Mouse (Mus musculus): Measurements from ENCODE around the gene Zxdc. TPM values are rescaled to one million over a fixed set of nuclear protein-coding genes. Genes with fewer than 3 reads are reported as not detected.
A peak's percentile ranks its signal among the peaks of the same experiment; 100 is the strongest.

Gene Zxdc
- total RNA-seq, 2 experiments from 2014 or later = 15.5 to 15.9 TPM

DNA sequence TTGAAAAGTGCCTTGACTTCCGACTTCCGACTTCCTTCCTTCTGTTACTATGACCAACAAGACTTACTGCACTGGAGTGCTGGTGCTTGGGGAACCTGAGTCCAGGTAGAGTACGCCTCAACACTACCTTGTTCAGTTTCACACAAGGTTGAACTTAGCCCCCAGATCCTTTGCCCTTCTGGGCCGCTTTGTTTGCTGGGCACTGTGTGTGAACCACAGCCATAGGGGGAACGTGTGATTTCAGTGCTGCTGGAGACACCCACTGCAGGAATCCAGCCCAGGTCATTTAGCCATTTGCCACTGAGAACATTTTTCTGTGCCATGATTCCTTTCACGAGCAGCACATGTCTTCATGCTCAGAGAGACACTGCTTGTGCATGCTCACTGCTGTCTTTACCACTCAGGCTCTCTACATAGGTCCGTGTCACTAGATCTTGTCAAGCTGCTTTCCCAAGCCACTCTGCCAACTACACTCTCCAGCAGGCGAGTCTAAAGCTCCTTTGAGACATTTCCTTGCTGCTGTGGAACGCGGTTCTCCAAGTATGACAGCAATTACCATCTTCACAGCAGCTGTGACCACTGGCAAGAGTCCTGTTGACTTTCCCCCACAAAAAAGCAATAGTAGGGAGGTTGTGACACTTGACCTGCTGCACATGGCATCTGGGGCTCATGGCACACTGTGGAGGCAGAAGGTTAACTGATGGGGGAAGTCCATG lies 67.1 kb downstream of the Zxdc start:
- TF ChIP-seq CTCF (IDR thresholded peaks at IDR 0.05) = no peak
- intact Hi-C loops (cut with DNase I) = no loop called here
- no peak for DNase-seq
- no peak overlapping the region for H3K4me3 ChIP-seq
- no peak overlapping the region for H3K27ac ChIP-seq

GRCm38 (mm10) chr6:90437041-90437440 lies 67.7 kb downstream of the Zxdc start:
- no peak overlapping the region for H3K4me3 ChIP-seq
- no peak overlapping the region for H3K27ac ChIP-seq
- no peak for TF ChIP-seq CTCF (IDR thresholded peaks at IDR 0.05)
- intact Hi-C loops (cut with DNase I) = no loop called here
- no peak for DNase-seq

DNA sequence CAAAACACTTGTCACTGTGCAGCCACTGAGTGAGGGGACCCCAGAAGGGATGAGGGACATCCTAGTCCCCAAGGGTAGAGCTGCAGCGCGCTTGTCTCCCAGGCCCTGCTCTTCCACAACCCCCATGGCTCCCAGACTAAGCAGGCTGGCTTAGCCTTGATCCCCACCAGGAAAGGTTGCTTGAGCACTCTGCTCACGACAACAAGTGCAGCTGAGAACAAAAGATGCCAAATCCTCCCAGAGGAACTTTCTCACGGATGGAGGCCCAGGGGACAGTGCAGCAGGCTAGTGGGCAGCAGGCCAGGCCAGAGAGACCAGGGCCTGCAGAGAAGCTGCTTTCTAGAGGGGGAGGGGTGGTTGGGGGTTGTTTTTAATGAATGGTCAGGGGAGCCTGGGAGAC lies 77.6 kb downstream of the Zxdc start:
- H3K27ac ChIP-seq = no peak overlapping the region
- H3K4me3 ChIP-seq = no peak overlapping the region
- TF ChIP-seq CTCF (IDR thresholded peaks at IDR 0.05) = no peak
- intact Hi-C loops (cut with DNase I) = loop anchor here (5.0 kb wide), 2 partner anchors 90 to 130 kb away; no protein-coding TSS in a partner anchor
- no peak for DNase-seq

DNA sequence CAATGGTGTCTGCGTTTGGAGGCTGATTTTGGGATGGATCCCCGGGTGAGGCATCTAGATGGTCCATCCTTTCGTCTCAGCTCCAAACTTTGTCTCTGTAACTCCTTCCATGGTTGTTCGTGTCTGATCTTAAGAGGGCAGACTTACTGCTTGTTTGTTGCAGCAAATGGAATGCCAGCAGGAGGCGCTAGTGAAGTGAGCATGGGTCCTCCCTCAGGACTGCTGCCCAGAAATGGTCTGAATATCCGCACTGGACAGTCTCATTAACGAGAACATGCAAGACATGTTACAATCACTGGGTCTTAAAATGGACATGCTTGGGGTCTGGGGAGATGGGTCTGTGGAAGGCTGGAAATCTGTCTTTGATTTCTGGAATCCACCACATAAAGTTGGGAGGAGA lies 80.9 kb downstream of the Zxdc start:
- TF ChIP-seq CTCF (IDR thresholded peaks at IDR 0.05) = peak; percentile 97
- intact Hi-C loops (cut with DNase I) = loop anchor here (1.0 kb wide), 1 partner anchor 65 kb away; no protein-coding TSS in a partner anchor
- H3K27ac ChIP-seq = peak overlapping the region; percentile 86
- peak; percentile 94 for DNase-seq
- peak overlapping the region; percentile 58 for H3K4me3 ChIP-seq

- Histone ChIP-seq H3K27ac (peak overlapping the region; percentile 86), H3K4me3 (peak overlapping the region; percentile 58)
- intact Hi-C loops (cut with DNase I) = loop anchor here (1.0 kb wide), 1 partner anchor 65 kb away; no protein-coding TSS in a partner anchor
- DNase-seq = peak; percentile 92
- no peak for TF ChIP-seq CTCF (IDR thresholded peaks at IDR 0.05)
These were observed 81.4 kb downstream of the Zxdc start for GRCm38 (mm10) chr6:90450697-90451096.

DNA sequence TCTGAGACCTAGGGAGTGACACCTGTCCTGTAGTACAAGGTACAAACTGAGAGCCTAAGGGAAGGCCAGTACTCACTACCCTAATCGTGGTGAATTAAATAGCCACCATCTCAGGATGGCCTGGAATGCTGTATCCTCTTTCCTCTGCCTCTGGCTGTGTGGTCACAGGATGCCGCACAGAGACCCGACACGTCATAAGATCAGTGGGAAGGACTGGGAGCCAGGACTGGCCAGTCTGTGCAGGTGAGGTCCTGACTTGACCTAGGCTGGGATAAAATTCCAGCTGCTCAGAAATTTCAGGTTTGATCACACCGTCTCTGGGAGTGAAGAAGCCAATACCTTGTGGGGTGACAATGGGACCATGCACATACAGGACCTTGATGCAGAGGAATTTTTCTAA lies 82.2 kb downstream of the Zxdc start:
- peak overlapping the region; percentile 86 for H3K27ac ChIP-seq
- no peak overlapping the region for H3K4me3 ChIP-seq
- TF ChIP-seq CTCF (IDR thresholded peaks at IDR 0.05) = no peak
- intact Hi-C loops (cut with DNase I) = no loop called here
- peak; percentile 4 for DNase-seq

DNA sequence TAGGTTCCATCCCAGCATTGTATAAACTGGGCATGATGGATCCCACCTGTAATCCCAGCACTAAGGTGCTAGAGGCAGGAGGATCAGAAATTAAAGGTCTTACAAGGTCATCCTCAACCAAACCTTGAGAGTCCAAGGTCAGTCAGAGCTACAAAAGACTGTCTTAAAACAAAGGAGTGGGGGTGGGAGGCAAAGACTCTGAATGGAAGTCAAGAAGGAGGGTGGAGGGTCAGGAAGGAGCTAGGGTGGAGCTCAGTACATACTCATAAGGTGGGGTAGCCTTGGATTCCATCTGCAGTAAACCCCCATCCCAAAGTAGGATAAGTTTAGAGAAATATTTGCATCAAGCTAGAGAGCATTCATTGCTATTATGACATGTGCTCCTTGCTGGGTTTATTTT lies 83.3 kb downstream of the Zxdc start:
- Histone ChIP-seq H3K27ac (no peak overlapping the region), H3K4me3 (no peak overlapping the region)
- intact Hi-C loops (cut with DNase I) = no loop called here
- TF ChIP-seq CTCF (IDR thresholded peaks at IDR 0.05) = no peak
- peak; percentile 2 for DNase-seq

Other genes with a start within 250 kb of the Zxdc start
- not detected for gene Vmn1r51, start 246.9 kb upstream of the Zxdc start, total RNA-seq (2021)
- not detected for gene Vmn1r52, start 194.7 kb upstream of the Zxdc start, total RNA-seq (2021)
- gene V1ra8, start 166.7 kb upstream of the Zxdc start, total RNA-seq (2021) = not detected
- gene Vmn1r53, start 145.1 kb upstream of the Zxdc start, total RNA-seq (2021) = not detected
- gene Vmn1r54, start 123.2 kb upstream of the Zxdc start, total RNA-seq (2021) = not detected
- not detected for gene BC048671, start 68.3 kb upstream of the Zxdc start, total RNA-seq (2021)
- not detected for gene Chst13, start 44.3 kb upstream of the Zxdc start, total RNA-seq (2021)
- gene Uroc1, start 36.2 kb upstream of the Zxdc start, total RNA-seq (2021) = not detected
- under 1 TPM; 0.11 to 0.13 TPM for gene Cfap100, start 59.3 kb downstream of the Zxdc start, total RNA-seq (2021)
- 10 to 100 TPM; 54.4 to 64.4 TPM for gene Klf15, start 93.1 kb downstream of the Zxdc start, total RNA-seq (2021)
- gene Aldh1l1, start 116.9 kb downstream of the Zxdc start, total RNA-seq (2021) = 1 to 10 TPM; 3.6 to 5.3 TPM
- 100 to 1,000 TPM in 1 of 2 experiments, 10 to 100 TPM in 1; 75.0 to 118 TPM for gene Slc41a3, start 235.2 kb downstream of the Zxdc start, total RNA-seq (2021)